Comparison of ENCODE assay signal across 8 mouse cellular contexts in the genomic region with DNA sequence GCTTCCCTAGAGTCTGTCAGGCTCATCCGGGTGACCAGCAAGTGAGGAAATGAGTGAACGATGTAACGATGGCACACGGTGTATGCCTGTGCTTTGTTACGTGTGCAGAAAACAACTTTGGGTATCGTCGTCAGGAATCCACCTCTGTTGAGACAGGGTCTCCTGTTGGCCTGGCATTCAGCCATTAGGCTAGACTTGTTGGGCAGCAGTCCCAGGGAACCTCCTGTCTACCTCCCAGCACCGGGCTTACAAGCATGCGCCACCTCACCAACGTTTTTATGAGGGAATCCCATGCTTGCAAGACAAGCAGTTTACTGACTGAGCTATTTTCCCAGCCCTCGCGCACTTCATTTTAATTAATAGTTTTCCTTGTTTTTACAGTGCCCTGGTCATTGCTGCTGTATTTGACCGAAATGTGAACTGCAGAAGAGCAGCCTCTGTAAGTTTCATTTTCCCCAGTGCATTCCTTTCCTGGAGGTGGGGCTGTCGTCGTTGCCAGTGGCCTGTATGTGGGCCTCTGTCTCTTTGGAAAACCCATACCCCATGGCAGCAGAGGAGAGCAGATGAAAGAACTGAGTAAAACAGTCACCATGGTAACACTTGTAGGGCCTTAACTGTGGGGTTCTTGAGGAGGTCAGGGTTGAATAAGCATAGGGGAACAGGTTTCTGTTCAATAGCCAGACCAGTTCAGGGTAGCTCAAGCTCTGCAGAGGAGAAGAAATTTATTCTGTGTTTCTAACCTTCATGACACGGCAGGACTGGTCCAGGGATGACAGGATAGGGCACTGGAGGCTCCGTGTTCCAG. TPM values are rescaled to one million over a fixed set of nuclear protein-coding genes. Genes with fewer than 3 reads are reported as not detected.
DNase-seq lines count a peak whose midpoint lies in the region; ATAC-seq and TF ChIP-seq lines count a peak whose summit lies in the region.

No protein-coding gene starts in this region.

- 56% methylated on average over 17 of the region's 17 CpGs for WGBS in embryonic facial prominence, embryonic 14.5 days
- 78% methylated on average over 17 of the region's 17 CpGs for WGBS in limb, embryonic 10.5 days
- WGBS in neural tube, embryonic 14.5 days, result 34% methylated on average over 17 of the region's 17 CpGs

- H3K4me1 ChIP-seq in embryonic facial prominence, embryonic 14.5 days (ENCODE audit: control insufficient read depth, insufficient read depth, low read length), result peaks cover 28% of the 10 kb centered on the region
- peaks cover 15% of the 10 kb centered on the region; the same call in 1 of the 2 replicates for H3K4me1 ChIP-seq in limb, embryonic 10.5 days
- H3K4me1 ChIP-seq in neural tube, embryonic 14.5 days (ENCODE audit: control insufficient read depth, insufficient read depth, low read length), result peaks cover 28% of the 10 kb centered on the region

- no peak overlapping the region for H3K4me2 ChIP-seq in embryonic facial prominence, embryonic 14.5 days (ENCODE audit: low read depth, low read length)
- no peak overlapping the region for H3K4me2 ChIP-seq in neural tube, embryonic 14.5 days (ENCODE audit: low read depth, low read length)

- no peak for TF ChIP-seq CTCF in gastrocnemius, adult 2 months (IDR thresholded peaks at IDR 0.05)

- no peak overlapping the region for H3K4me3 ChIP-seq in embryonic facial prominence, embryonic 14.5 days (ENCODE audit: low read depth, low read length)
- no peak overlapping the region for H3K4me3 ChIP-seq in limb, embryonic 10.5 days
- no peak overlapping the region for H3K4me3 ChIP-seq in neural tube, embryonic 14.5 days (ENCODE audit: low read depth, low read length)
- no peak overlapping the region for H3K4me3 ChIP-seq in gastrocnemius, adult 2 months

- DNase-seq in left cerebral cortex, postnatal 4 days, result peak; percentile 43
- DNase-seq in left cerebral cortex, postnatal 36 days (ENCODE audit: low spot score in 2 of 2), result no peak
- peak; percentile 67 for DNase-seq in embryonic facial prominence, embryonic 14.5 days (ENCODE audit: low spot score)
- DNase-seq in limb, embryonic 10.5 days (ENCODE audit: low spot score), result no peak
- DNase-seq in gastrocnemius, adult 2 months, result no peak
- no peak for DNase-seq in gastrocnemius, adult 8-10 months (ENCODE audit: low spot score in 2 of 2)
- DNase-seq in right cerebral cortex, postnatal 36 days (ENCODE audit: low spot score in 2 of 2), result no peak

- no peaks in the 10 kb centered on the region for H3K27me3 ChIP-seq in embryonic facial prominence, embryonic 14.5 days (replicated peaks; ENCODE audit: control insufficient read depth, insufficient read depth, low read length)
- no peaks in the 10 kb centered on the region for H3K27me3 ChIP-seq in limb, embryonic 10.5 days (ENCODE audit: low read depth, poor library complexity, severe bottlenecking)
- no peaks in the 10 kb centered on the region for H3K27me3 ChIP-seq in neural tube, embryonic 14.5 days (ENCODE audit: control insufficient read depth, insufficient read depth, low read length)

- H3K9me3 ChIP-seq in embryonic facial prominence, embryonic 14.5 days (ENCODE audit: control insufficient read depth, low read length), result no peaks in the 10 kb centered on the region
- H3K9me3 ChIP-seq in limb, embryonic 10.5 days (replicated peaks), result no peaks in the 10 kb centered on the region
- no peaks in the 10 kb centered on the region for H3K9me3 ChIP-seq in neural tube, embryonic 14.5 days (ENCODE audit: control insufficient read depth, low read length)

- H3K27ac ChIP-seq in embryonic facial prominence, embryonic 14.5 days (replicated peaks; ENCODE audit: low read depth, low read length), result peak overlapping the region; percentile 48; the same call in 1 of the 2 replicates
- peak overlapping the region; percentile 32; the same call in 1 of the 2 replicates for H3K27ac ChIP-seq in limb, embryonic 10.5 days
- H3K27ac ChIP-seq in neural tube, embryonic 14.5 days (ENCODE audit: low read depth, low read length), result 0 out of 2 replicates have a peak overlapping the region, but pooled peaks have one; percentile 16
- H3K27ac ChIP-seq in gastrocnemius, adult 2 months, result no peak overlapping the region

- ATAC-seq in embryonic facial prominence, embryonic 14.5 days (ENCODE audit: low read depth), result peak; percentile 65
- peak; percentile 71 for ATAC-seq in neural tube, embryonic 14.5 days (ENCODE audit: low read depth)

- H3K36me3 ChIP-seq in embryonic facial prominence, embryonic 14.5 days (ENCODE audit: control insufficient read depth, insufficient read depth, low read length), result no peaks in the 10 kb centered on the region
- H3K36me3 ChIP-seq in limb, embryonic 10.5 days, result 0 out of 2 replicates have a peak, but pooled peaks cover 6% of the 10 kb centered on the region
- H3K36me3 ChIP-seq in neural tube, embryonic 14.5 days (ENCODE audit: control insufficient read depth, insufficient read depth, low read length), result no peaks in the 10 kb centered on the region

- no peak overlapping the region for H3K9ac ChIP-seq in embryonic facial prominence, embryonic 14.5 days (ENCODE audit: low read depth, low read length)
- H3K9ac ChIP-seq in neural tube, embryonic 14.5 days (replicated peaks; ENCODE audit: low read depth, low read length), result no peak overlapping the region

- intact Hi-C loops in left cerebral cortex, postnatal 4 days (cut with DNase I), result no loop called here
- intact Hi-C loops in left cerebral cortex, postnatal 36 days (cut with DNase I), result no loop called here
- intact Hi-C loops in gastrocnemius, adult 2 months (cut with DNase I), result no loop called here

RNA-seq across cellular contexts. Expression of a gene that starts 30.9 kb away (rescaled TPM):
- total RNA-seq in left cerebral cortex, postnatal 4 days (2021), result not detected
- under 1 TPM in 1 of 2 experiments, not detected in 1; 0.10 TPM for total RNA-seq in left cerebral cortex, postnatal 36 days (2021)
- 9.9 and 12.4 TPM in 2 replicates for polyA plus RNA-seq in embryonic facial prominence, embryonic 14.5 days (2014; fragmentation: Nextera tagmentation; extraction: Ambion mirVana)
- 0.51 and 1.4 TPM in 2 replicates for polyA plus RNA-seq in limb, embryonic 10.5 days (2016; fragmentation: Nextera tagmentation; extraction: Ambion mirVana)
- 0.32 and 0.49 TPM in 2 replicates for polyA plus RNA-seq in neural tube, embryonic 14.5 days (2014; fragmentation: Nextera tagmentation; extraction: Ambion mirVana)
- under 1 TPM; 0.48 to 0.50 TPM for total RNA-seq in gastrocnemius, adult 2 months (2021)
- under 1 TPM; 0.51 to 0.80 (median 0.68) TPM for total RNA-seq in gastrocnemius, adult 8-10 months (2022)

Comparison
In these comparisons a context has a peak if more than half of its experiments do, and no peak if none do; other contexts are left out.
1. DNase-seq: peak in left cerebral cortex, postnatal 4 days (single experiment) and embryonic facial prominence, embryonic 14.5 days (single experiment); none in left cerebral cortex, postnatal 36 days (0 of 2), limb, embryonic 10.5 days (single experiment), gastrocnemius, adult 2 months (single experiment), gastrocnemius, adult 8-10 months (0 of 2) and right cerebral cortex, postnatal 36 days (0 of 2).